In genomic region chr10:8972789-8973551, GRCm38 (mm10) we compare ENCODE assay signal across 14 mouse cellular contexts.
A peak's percentile ranks its signal among the peaks of the same experiment; 100 is the strongest.
DNase-seq lines count a peak whose midpoint lies in the region; ATAC-seq and TF ChIP-seq lines count a peak whose summit lies in the region.
"Had no signal": no experiment of that assay in that cellular context is flagged by ENCODE, and none has a peak within 500 bp of the region (broad histone marks: within the 10 kb centered on the region; RNA-seq: fewer than 3 reads in every experiment).

No protein-coding gene starts in this region.

- H3K9ac ChIP-seq in heart, embryonic 16.5 days (ENCODE audit: low read length): no peak overlapping the region
- H3K9ac ChIP-seq in heart, embryonic 11.5 days (ENCODE audit: low read depth, low read length): no peak overlapping the region
- no peak overlapping the region for H3K9ac ChIP-seq in liver, embryonic 11.5 days (ENCODE audit: low read depth, low read length)
- no peak overlapping the region for H3K9ac ChIP-seq in liver, postnatal 0 days (replicated peaks)
- H3K9ac ChIP-seq in limb, embryonic 15.5 days: no peak overlapping the region
- H3K9ac ChIP-seq: limb, embryonic 12.5 days; neural tube, embryonic 15.5 days had no signal

- no peaks in the 10 kb centered on the region for H3K9me3 ChIP-seq in heart, embryonic 16.5 days (replicated peaks; ENCODE audit: control insufficient read depth, low read length)
- H3K9me3 ChIP-seq in heart, embryonic 11.5 days (replicated peaks; ENCODE audit: control insufficient read depth, low read length): no peaks in the 10 kb centered on the region
- no peaks in the 10 kb centered on the region for H3K9me3 ChIP-seq in liver, embryonic 11.5 days (ENCODE audit: control insufficient read depth, low read length)
- no peaks in the 10 kb centered on the region for H3K9me3 ChIP-seq in liver, postnatal 0 days (ENCODE audit: low read length)
- H3K9me3 ChIP-seq in limb, embryonic 15.5 days: no peaks in the 10 kb centered on the region
- H3K9me3 ChIP-seq: limb, embryonic 12.5 days; neural tube, embryonic 15.5 days had no signal

- no peak overlapping the region for H3K4me3 ChIP-seq in heart, embryonic 16.5 days (ENCODE audit: low read length)
- no peak overlapping the region for H3K4me3 ChIP-seq in heart, embryonic 11.5 days (ENCODE audit: low read depth, low read length)
- no peak overlapping the region for H3K4me3 ChIP-seq in liver, embryonic 11.5 days (ENCODE audit: low read depth, low read length)
- H3K4me3 ChIP-seq in liver, postnatal 0 days (ENCODE audit: low read depth, low read length): no peak overlapping the region
- H3K4me3 ChIP-seq in limb, embryonic 15.5 days: no peak overlapping the region
- H3K4me3 ChIP-seq: limb, embryonic 12.5 days; neural tube, embryonic 15.5 days had no signal

- H3K36me3 ChIP-seq in heart, embryonic 16.5 days (ENCODE audit: control insufficient read depth, insufficient read depth): no peaks in the 10 kb centered on the region
- no peaks in the 10 kb centered on the region for H3K36me3 ChIP-seq in heart, embryonic 11.5 days (ENCODE audit: control insufficient read depth, insufficient read depth, low read length)
- H3K36me3 ChIP-seq in liver, embryonic 11.5 days (ENCODE audit: control insufficient read depth, insufficient read depth, low read length): no peaks in the 10 kb centered on the region
- H3K36me3 ChIP-seq in liver, postnatal 0 days (replicated peaks; ENCODE audit: insufficient read depth, low read length): no peaks in the 10 kb centered on the region
- H3K36me3 ChIP-seq in limb, embryonic 15.5 days: no peaks in the 10 kb centered on the region
- H3K36me3 ChIP-seq: limb, embryonic 12.5 days; neural tube, embryonic 15.5 days had no signal

- WGBS in heart, embryonic 16.5 days: 45% methylated on average over 8 of the region's 8 CpGs
- 49% methylated on average over 8 of the region's 8 CpGs for WGBS in heart, embryonic 11.5 days (ENCODE audit: insufficient replicate concordance)
- 64% methylated on average over 8 of the region's 8 CpGs for WGBS in liver, embryonic 11.5 days
- WGBS in liver, postnatal 0 days (ENCODE audit: insufficient replicate concordance): 77% methylated on average over 8 of the region's 8 CpGs
- 44% methylated on average over 8 of the region's 8 CpGs for WGBS in limb, embryonic 15.5 days

- no peak for TF ChIP-seq CTCF in liver, postnatal 0 days (IDR thresholded peaks at IDR 0.05; ENCODE audit: low read depth)

- DNase-seq in embryo, embryonic 11 days: peak; percentile 24
- DNase-seq in embryo, embryonic 10 days (ENCODE audit: low spot score): no peak
- DNase-seq in liver, embryonic 11.5 days (ENCODE audit: low spot score): peak; percentile 34
- no peak for DNase-seq in liver, postnatal 0 days
- DNase-seq in ovary, postnatal 36 days (ENCODE audit: low spot score): no peak
- DNase-seq: adrenal gland, postnatal 36 days; cerebellum, adult 11-12 months; kidney, adult 8-10 months; layer of hippocampus, adult 9-11 months had no signal

- H3K27ac ChIP-seq in heart, embryonic 16.5 days (ENCODE audit: low read length): peak overlapping the region; percentile 15; the same call in 1 of the 2 replicates
- H3K27ac ChIP-seq in heart, embryonic 11.5 days (ENCODE audit: low read depth, low read length): no peak overlapping the region
- H3K27ac ChIP-seq in liver, embryonic 11.5 days (ENCODE audit: low read depth, low read length): no peak overlapping the region
- H3K27ac ChIP-seq in liver, postnatal 0 days (ENCODE audit: low read depth): no peak overlapping the region
- 0 out of 2 replicates have a peak overlapping the region, but pooled peaks have one; percentile 24 for H3K27ac ChIP-seq in limb, embryonic 15.5 days
- H3K27ac ChIP-seq: limb, embryonic 12.5 days; neural tube, embryonic 15.5 days had no signal

- H3K4me2 ChIP-seq in heart, embryonic 16.5 days (ENCODE audit: low read depth, low read length): no peak overlapping the region
- H3K4me2 ChIP-seq in heart, embryonic 11.5 days: no peak overlapping the region
- no peak overlapping the region for H3K4me2 ChIP-seq in liver, embryonic 11.5 days
- H3K4me2 ChIP-seq in liver, postnatal 0 days (ENCODE audit: low read depth, low read length): no peak overlapping the region
- H3K4me2 ChIP-seq in limb, embryonic 15.5 days: no peak overlapping the region
- H3K4me2 ChIP-seq: limb, embryonic 12.5 days; neural tube, embryonic 15.5 days had no signal

- peak; percentile 47; the same call in 1 of the 2 replicates for ATAC-seq in heart, embryonic 16.5 days (replicated peaks; ENCODE audit: extremely low read depth, insufficient read depth, low FRiP score)
- ATAC-seq in heart, embryonic 11.5 days (replicated peaks; ENCODE audit: insufficient number of reproducible peaks, low FRiP score, low TSS enrichment): no peak
- ATAC-seq in liver, embryonic 11.5 days (replicated peaks; ENCODE audit: low FRiP score): no peak
- ATAC-seq in liver, postnatal 0 days: no peak
- peak; percentile 52; the same call in 1 of the 2 replicates for ATAC-seq in limb, embryonic 15.5 days (ENCODE audit: insufficient number of reproducible peaks, low FRiP score, low TSS enrichment, low read depth)

- TF ChIP-seq EP300 in liver, postnatal 0 days (IDR thresholded peaks at IDR 0.05; ENCODE audit: low read depth): no peak

- peaks cover 22% of the 10 kb centered on the region for H3K4me1 ChIP-seq in heart, embryonic 16.5 days (ENCODE audit: control insufficient read depth, insufficient read depth, low read length)
- H3K4me1 ChIP-seq in heart, embryonic 11.5 days (ENCODE audit: control insufficient read depth, insufficient read depth, low read length): peaks cover 16% of the 10 kb centered on the region
- no peaks in the 10 kb centered on the region for H3K4me1 ChIP-seq in liver, embryonic 11.5 days (replicated peaks; ENCODE audit: control insufficient read depth, insufficient read depth, low read length)
- no peaks in the 10 kb centered on the region for H3K4me1 ChIP-seq in liver, postnatal 0 days (ENCODE audit: insufficient read depth)
- H3K4me1 ChIP-seq in limb, embryonic 15.5 days: peaks cover 27% of the 10 kb centered on the region

- no peaks in the 10 kb centered on the region for H3K27me3 ChIP-seq in heart, embryonic 16.5 days (ENCODE audit: control insufficient read depth, insufficient read depth, low read length)
- no peaks in the 10 kb centered on the region for H3K27me3 ChIP-seq in heart, embryonic 11.5 days (ENCODE audit: control insufficient read depth, insufficient read depth, low read length)
- H3K27me3 ChIP-seq in liver, embryonic 11.5 days (replicated peaks; ENCODE audit: control insufficient read depth, insufficient read depth, low read length): no peaks in the 10 kb centered on the region
- H3K27me3 ChIP-seq in liver, postnatal 0 days (ENCODE audit: insufficient read depth, low read length): no peaks in the 10 kb centered on the region
- no peaks in the 10 kb centered on the region for H3K27me3 ChIP-seq in limb, embryonic 15.5 days
- H3K27me3 ChIP-seq: limb, embryonic 12.5 days; neural tube, embryonic 15.5 days had no signal

Comparison
In these comparisons a context has a peak if more than half of its experiments do, and no peak if none do; other contexts are left out.
1. DNase-seq: peak in embryo, embryonic 11 days (single experiment) and liver, embryonic 11.5 days (single experiment); none in embryo, embryonic 10 days (single experiment), liver, postnatal 0 days (single experiment) and ovary, postnatal 36 days (single experiment).
2. ATAC-seq: peak in heart, embryonic 16.5 days (single experiment) and limb, embryonic 15.5 days (single experiment); none in heart, embryonic 11.5 days (single experiment), liver, embryonic 11.5 days (single experiment) and liver, postnatal 0 days (single experiment).
3. H3K27ac ChIP-seq: peak in heart, embryonic 16.5 days (single experiment) and limb, embryonic 15.5 days (single experiment); none in heart, embryonic 11.5 days (single experiment), liver, embryonic 11.5 days (single experiment) and liver, postnatal 0 days (single experiment).